Mouse (Mus musculus): ENCODE results near the gene 5430402E10Rik.
"Not testable (repeated sequence)": the region's sequence is repeated elsewhere in the genome, so short reads cannot be mapped to it uniquely, and the experiment has no call there.

The 5430402E10Rik gene

DNA sequence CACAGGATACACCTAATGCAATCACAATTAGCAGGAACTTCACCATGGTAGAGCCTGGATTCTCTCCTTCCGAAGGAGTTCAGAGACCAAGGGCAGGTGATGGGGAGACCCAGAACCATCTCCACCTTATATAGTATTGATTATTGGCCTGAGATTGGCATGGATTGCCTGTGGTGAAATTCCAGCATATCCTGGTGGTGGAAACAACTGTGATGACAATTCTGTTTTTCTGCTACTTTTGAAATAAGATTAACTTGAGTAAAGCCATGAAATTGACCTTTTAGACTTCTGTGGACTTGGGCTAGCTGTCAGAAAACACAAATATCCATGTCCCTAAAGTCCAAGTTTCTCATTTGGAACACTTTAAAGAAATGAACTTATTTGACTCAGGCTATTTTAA lies at the start of gene 5430402E10Rik:
5430402E10Rik (minus strand) TSS at position 101 of the 400 bp plus-strand sequence.
- not testable (repeated sequence) for DNase-seq (ENCODE audit: low spot score)

DNA sequence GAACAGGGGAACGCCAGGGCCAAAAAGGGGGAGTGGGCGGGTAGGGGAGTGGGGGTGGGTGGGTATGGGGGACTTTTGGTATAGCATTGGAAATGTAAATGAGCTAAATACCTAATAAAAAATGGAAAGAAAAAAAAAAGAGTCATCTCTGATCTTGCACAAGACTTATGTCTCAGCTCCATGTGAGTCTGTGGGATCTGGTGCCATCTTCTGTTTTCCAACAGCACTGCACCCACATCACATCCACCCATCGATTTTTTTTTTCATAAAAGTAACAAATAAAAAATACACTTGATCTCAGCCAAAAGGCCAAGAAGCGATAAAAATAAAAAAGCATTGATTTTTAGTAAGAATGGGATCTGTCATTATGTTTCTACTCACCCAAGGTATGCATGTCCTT lies 44.8 kb downstream of the 5430402E10Rik start:
- not testable (repeated sequence) for DNase-seq (ENCODE audit: low spot score)

Measured in lung, postnatal 25 days (tissue).